Mouse (Mus musculus) left cerebral cortex, postnatal 25 days (tissue): ENCODE measurements at regions not wholly inside any gene's neighbourhood (a gene's known extent, or its start where the extent isn't known, plus 50 kb on each side); places are given as distances from the start of the nearest gene placed in this dataset.
A peak's percentile ranks its signal among the peaks of the same experiment; 100 is the strongest.

ENCODE experiments used
- DNase-seq, 2 experiments: peaks; one replicate each; pipeline ENCODE4 v3.0.0; 2022; ENCODE audit warnings: low spot score in 2 of 2, mixed read lengths in 1 of 2
- intact Hi-C: fragments of 180-260 bp; cut with DNase I; formaldehyde crosslinking; loops from one replicate; pipeline ENCODE4 v1.15.1; 2025

- DNase-seq: no peak
- intact Hi-C loops: no loop called here
Observed at GRCm38 (mm10) chr2:133204295-133204866, 258.7 kb upstream of the Fermt1 start.

DNA sequence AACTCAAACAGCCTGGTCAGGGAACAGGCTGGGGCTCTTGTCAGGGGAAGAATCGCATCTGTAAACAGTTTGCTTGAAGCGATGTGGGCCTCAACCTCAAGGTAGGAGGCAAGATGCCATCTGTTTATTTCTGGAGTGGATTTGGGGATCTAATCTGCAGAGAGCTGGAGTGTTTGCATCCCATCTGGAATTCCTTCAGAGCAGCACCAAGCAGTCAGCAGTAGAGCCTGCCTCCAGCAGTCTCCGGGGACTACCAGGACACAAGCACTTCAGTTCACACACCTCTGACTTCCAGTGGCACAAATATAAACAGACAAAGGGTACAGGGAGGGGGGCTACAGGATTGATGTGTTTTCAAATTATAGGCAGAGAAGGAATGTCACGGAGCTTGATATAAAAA is 262.8 kb upstream of the Fermt1 start:
- DNase-seq: no peak
- intact Hi-C loops: no loop called here

- intact Hi-C loops: no loop called here
- no peak for DNase-seq
Observed at GRCm38 (mm10) chr2:133221762-133222556, 276.3 kb upstream of the Fermt1 start.

- intact Hi-C loops: no loop called here
- DNase-seq: peak; percentile 5 to 40
Observed at GRCm38 (mm10) chr2:133235175-133235920, 289.6 kb upstream of the Fermt1 start.

GRCm38 (mm10) chr2:133252131-133252530 is 299.8 kb upstream of the Bmp2 start:
- no peak for DNase-seq
- intact Hi-C loops: no loop called here

- DNase-seq: peak in 1 of 2 experiments; percentile 5
- intact Hi-C loops: no loop called here
Observed at GRCm38 (mm10) chr2:133274424-133274823, 277.5 kb upstream of the Bmp2 start.

DNA sequence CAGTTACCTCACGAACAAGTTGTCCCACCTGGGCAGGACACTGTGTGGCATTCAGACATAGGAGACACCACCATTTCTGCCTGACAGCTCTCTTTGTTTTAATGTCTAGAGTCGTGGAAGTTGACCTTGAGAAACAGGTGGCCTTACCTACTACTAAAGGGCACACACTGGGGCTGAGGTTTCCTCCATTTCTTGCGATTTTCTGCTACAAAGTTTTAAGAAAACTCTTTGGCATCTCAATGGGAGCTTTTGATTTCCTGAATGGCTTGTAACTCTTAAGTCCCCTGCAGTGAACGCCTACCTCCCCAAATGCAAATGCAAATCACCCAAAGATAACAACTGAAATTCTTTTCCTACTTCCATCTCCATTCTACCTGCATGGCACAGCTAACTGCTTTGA is 273.4 kb upstream of the Bmp2 start:
- no peak for DNase-seq
- intact Hi-C loops: no loop called here

- DNase-seq: no peak
- intact Hi-C loops: no loop called here
Observed at GRCm38 (mm10) chr2:133279275-133279674, 272.7 kb upstream of the Bmp2 start.

DNA sequence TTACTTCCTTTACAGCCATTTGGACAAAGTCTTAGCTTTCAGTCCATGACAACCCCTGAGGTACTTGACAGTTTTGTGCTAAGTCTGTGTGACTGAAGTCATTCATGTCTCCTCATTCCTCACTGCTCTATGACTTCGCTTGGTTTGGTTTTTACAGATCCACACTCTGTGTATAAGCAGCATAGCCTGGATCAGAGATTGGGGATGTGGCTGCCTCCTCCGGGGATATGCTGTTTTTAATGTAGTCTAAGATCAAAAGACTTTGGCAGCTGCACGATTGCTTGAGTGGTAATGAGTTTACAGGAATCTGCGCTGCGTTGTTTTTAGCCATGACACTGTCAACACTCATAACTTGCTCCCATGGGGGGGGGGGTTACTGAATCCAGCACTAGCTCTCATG is 269.3 kb upstream of the Bmp2 start:
- intact Hi-C loops: no loop called here
- no peak for DNase-seq

- intact Hi-C loops: no loop called here
- no peak for DNase-seq
Observed at GRCm38 (mm10) chr2:133283709-133284108, 268.2 kb upstream of the Bmp2 start.

DNA sequence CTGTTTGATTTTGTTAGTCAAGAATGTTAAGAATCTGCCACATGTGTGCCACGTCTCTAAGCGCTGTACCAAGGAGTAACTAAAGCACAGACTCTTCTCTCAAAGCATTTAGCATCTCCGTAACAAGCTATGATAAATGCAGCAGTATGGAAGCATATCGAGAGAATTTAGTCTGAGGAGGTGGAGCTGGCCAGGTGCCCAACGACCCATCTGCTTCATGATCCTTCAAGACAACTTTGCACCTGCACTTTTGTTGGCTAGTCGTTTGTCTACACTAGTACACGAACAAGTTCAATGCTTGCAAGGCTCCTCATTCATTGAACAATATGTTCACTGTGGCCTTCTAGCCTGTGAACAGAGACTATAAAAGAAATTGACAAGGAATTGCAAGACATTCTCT is 257.8 kb upstream of the Bmp2 start:
- intact Hi-C loops: no loop called here
- DNase-seq: peak in 1 of 2 experiments; percentile 52

DNA sequence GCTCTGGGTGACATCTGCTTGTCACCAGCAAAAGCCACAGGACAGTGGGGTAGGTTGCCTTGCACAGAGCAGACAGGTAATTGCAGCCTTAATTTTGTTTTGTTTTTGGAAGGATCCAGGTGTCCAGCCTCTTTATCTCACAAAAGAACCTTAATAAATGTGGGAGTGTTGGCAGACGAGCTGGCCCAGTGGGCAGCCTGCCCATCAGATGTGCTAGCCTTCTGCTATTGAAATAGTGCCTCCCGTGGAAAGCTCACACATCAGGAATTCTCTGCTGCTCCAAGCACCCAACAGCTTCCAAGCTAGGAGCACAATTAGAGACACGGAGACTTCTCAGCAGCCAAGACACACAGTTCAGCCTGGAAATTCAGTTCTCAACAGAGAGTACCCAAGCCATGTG is 246.0 kb upstream of the Bmp2 start:
- DNase-seq: peak in 1 of 2 experiments; percentile 27
- intact Hi-C loops: no loop called here

DNA sequence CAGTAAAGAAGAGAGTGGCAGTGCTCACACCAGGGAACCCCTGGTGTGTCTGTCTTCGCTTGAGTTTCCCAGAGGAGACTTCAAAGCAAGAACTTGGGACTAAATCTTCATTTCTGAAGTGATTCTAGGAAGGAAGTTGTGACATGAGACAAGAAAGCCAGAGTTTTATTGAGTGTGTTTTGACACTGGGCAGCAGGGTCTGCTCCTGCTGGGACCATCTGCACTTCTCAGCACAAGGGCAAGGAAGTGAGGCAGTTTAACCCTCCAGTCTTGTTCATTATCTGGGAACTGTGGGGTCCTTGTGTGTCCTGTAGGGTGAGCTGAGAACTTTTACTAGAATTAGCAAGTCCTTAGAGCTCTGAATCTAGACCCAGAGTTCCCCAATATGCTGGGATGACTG is 241.0 kb upstream of the Bmp2 start:
- DNase-seq: no peak
- intact Hi-C loops: no loop called here

DNA sequence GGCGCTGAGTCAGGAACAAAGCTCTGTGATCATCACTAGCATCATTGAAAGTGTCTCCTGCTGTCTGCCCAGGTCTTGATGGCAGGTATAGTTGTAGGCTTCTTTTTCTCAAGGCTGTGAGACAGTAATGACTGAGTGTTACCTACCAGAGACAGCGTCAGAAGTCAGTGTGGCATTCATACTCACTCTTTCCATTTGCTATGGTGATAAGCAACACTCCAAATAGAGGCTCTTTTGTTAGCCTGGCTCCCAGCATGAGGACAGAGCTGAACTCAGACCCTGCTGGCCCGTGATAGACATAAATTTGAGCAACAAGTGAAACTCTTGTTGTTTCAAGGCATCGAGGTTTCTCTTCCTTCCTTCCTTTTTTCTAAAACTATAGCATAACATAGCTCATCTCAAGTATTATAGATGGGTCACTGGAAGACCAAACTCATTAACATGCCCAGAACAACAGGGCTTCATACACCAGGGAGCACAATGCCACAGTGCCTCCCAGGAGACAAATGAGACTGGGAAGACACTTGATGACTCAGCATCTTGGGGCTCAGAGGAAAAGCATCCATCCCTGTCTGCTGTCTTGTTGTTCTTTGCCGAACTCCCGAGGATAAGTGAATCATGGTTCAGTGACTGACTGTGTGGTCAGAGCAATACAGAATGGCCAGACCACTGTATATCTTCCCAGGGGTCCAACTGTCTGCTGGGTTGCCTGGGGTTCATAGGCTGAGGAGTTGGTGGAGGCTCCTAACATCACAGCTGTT is 225.5 kb upstream of the Bmp2 start:
- intact Hi-C loops: no loop called here
- no peak for DNase-seq

- DNase-seq: no peak
- intact Hi-C loops: no loop called here
Observed at GRCm38 (mm10) chr2:133327653-133328052, 224.3 kb upstream of the Bmp2 start.

- no peak for DNase-seq
- intact Hi-C loops: no loop called here
Observed at GRCm38 (mm10) chr2:133336177-133336901, 215.6 kb upstream of the Bmp2 start.

DNA sequence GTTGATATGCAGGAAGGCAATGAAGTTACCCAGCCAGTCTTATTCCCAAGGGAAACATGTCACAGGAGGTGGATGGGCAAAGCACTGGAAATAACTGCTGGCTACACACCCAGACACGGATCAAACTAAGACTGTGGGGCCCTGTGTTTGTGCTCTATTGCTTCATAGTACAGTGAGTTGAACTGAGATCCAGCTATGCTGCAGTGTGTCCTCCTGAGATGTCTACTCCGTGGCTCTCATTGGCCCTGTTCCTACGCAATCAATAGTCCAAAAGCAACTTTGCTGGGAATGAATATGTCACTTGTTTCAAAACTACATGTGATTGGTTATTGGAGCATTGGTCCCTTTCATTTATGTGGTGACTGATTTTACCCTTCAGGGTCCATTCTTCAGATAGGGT is 213.8 kb upstream of the Bmp2 start:
- intact Hi-C loops: no loop called here

GRCm38 (mm10) chr2:133341352-133341751 is 210.6 kb upstream of the Bmp2 start:
- no peak for DNase-seq
- intact Hi-C loops: no loop called here

More for the DNA sequence above, 213.8 kb upstream of the Bmp2 start:
- DNase-seq: no peak

DNA sequence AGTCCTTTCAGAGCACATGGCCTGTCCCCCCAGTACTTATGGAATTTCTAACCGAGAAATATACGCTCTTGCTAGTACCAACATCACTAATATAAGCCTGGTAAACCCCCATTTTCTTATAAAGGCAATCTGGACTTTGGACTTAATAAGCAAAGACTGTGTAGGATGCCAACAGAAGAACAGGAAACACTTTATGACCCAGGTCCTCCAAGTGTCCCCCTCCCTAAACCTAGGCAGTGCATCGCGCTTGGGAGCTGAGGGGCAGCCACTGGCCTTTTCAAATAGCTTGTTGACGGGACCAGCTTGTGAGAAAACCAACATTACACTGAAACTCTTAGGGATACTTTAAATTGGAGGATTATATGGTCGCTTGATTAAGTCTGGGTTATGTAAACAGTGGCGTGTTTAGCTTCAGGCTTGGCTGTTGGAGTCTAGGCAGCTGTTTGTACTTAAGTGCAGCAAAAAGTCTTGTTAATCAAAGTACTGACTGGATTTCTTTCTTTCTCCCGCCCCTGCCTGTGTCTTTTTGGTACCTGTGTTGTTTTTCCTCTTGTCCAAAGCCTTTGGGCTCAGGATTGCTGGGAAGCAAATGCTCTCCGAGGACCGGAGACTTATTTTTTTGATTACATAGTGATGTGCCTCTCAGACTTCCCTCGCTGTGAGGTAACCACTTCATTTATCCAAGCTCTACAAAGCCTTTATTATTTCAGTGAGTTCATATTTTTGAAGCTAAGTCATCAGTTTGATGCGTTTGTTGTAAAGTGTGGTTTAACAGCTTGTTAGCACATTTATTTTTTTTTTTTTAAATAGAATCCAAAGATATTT is 205.8 kb upstream of the Bmp2 start:
- DNase-seq: no peak
- intact Hi-C loops: no loop called here
